Mouse (Mus musculus): ENCODE measurements at regions not wholly inside any gene's neighbourhood (a gene's known extent, or its start where the extent isn't known, plus 50 kb on each side); places are given as distances from the start of the nearest gene placed in this dataset.

- no peak for TF ChIP-seq POLR2A (IDR thresholded peaks at IDR 0.05; ENCODE audit: borderline replicate concordance, control insufficient read depth, low read depth, low read length)
- no peak for TF ChIP-seq CTCF (IDR thresholded peaks at IDR 0.05; ENCODE audit: control insufficient read depth, insufficient read depth, low read length)
Measured at GRCm38 (mm10) chr5:111620626-111621025, 113.1 kb upstream of the Gm26897 start.

Measured in bone marrow, adult 2 months (tissue).